Mouse (Mus musculus) megakaryocyte progenitor cell, adult 5-6 weeks (primary cell): ENCODE results near the gene Hic1. TPM values are rescaled to one million over a fixed set of nuclear protein-coding genes. Genes with fewer than 3 reads are reported as not detected.
A peak's percentile ranks its signal among the peaks of the same experiment; 100 is the strongest.

Experiments used
- ATAC-seq: replicated peaks from 2 replicates; pipeline ENCODE4 v1.8.0; 2016; ENCODE audit warnings: mild to moderate bottlenecking, moderate TSS enrichment, inconsistent platforms; ENCODE audit not compliant: poor library complexity
- total RNA-seq, 2 experiments: library from RNA; stranded (forward) in 1 of 2; stranded (reverse) in 1 of 2; fragments of 157-497, 149-512 nt in 1 of 2; fragments of 200-1000 nt in 1 of 2; gene quantifications; 2 replicates each; pipeline versions ENCODE4 v1.2.3 to v1.2.4; 2015 to 2017

Gene Hic1
- total RNA-seq, 2 experiments from 2014 or later, result 0.02 TPM; not detected in 1

- peak; percentile 91 for ATAC-seq
Observed at GRCm38 (mm10) chr11:75152603-75153557, 16.4 kb downstream of the Hic1 start.

GRCm38 (mm10) chr11:75150346-75150745, 19.0 kb downstream of the Hic1 start:
- no peak for ATAC-seq

GRCm38 (mm10) chr11:75148332-75149035, 20.8 kb downstream of the Hic1 start:
- no peak for ATAC-seq

DNA sequence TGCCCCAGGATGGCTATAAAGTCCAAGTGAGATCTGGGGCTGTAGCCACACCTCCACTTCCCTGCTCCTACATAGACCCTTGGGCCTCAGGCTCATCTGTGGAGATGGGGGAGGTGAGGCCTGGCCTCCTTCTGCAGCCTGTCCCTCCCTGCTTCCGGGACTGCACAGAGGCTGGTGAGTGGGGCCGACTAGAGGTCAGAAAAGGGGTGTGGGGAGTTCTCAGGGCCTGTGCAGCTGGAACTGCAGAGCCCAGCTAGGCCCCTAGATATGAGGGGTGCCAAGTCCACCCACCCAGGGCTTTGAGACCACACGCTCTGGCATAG, 21.5 kb downstream of the Hic1 start:
- ATAC-seq, result no peak

- ATAC-seq, result 0 out of 2 replicates have a peak, but pooled peaks have one; percentile 42
Observed at GRCm38 (mm10) chr11:75147106-75147845, 22.0 kb downstream of the Hic1 start.

- no peak for ATAC-seq
Observed at GRCm38 (mm10) chr11:75145841-75146240, 23.5 kb downstream of the Hic1 start.

DNA sequence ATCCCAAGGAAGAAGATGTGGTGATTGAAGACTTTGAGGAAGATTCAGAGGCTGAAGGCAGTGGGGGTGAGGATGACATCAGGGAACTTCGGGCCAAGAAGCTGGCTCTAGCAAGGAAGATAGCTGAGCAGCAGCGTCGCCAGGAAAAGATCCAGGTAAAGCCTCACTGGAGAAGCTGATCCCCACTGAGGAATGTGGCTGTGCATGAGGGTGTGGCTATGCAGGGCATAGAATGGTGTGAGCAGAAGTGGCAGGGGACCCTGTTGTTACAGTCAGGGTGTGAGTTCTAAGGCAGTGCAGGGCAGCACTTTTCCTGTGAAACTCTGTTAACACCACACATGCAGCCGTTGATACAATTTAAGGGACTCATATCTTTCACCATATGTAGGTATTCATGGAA, 26.6 kb downstream of the Hic1 start:
- no peak for ATAC-seq

- ATAC-seq, result no peak
Observed at GRCm38 (mm10) chr11:75141913-75142312, 27.4 kb downstream of the Hic1 start.

GRCm38 (mm10) chr11:75141038-75141437, 28.3 kb downstream of the Hic1 start:
- ATAC-seq, result no peak; the same call in 1 of the 2 replicates

DNA sequence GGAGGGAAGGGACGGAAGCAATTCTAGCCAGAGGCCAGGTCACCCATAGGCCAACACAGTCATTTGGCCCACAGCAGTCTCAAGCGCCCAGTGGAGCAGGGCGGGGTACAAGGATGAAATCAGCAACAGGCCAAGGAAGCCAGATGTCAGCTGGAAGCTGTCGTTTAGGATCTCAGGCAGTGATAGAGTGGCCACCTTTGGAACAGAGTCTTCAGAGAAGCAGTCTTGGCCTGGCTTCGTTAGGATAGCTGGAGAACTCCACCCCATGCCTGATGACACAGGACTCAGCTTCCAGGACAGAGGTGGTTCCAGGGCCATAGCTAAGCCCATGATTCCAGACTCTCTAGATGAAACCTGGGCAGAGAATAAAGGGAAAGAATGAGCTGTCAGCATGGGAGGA, 28.9 kb downstream of the Hic1 start:
- no peak for ATAC-seq

DNA sequence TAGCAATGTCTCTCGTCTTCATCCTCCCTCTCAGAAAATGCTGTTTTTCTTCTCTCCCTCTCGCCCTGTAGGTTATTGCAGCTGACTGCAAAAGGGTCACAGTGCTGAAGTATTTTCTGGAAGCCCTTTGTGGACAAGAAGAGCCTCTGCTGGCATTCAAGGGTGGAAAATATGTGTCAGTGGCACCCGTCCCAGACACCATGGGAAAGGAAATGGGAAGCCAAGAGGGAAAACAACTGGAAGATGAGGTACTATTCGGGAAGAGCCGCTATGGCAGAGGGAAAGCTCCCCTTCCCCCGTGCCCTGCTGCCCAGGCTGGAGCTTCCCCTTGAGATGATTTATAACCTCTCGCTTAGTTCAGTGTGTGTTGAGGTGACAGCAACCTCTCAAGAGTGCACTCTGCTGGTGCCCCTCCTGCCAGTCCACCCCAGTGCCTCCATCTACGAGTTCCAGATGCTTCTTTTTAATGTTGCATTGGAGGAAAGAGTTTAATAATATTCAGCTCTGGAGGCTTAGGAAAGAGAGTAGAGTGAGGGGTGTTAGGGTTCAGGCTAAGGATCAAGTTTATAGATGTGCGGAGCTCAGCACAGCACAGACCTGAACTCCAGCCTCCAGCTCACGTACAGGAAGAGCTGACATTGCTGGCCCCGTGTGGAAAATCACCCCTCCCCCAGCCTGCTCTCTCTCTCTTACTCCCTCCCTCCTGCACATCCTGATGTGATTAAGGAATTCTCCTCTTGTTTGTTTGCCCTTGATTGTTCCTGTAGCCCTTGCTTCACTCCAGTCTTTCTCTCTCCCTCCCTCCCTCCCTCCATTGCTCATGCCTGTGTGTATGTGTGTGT, 30.0 kb downstream of the Hic1 start:
- ATAC-seq, result no peak

GRCm38 (mm10) chr11:75136666-75137398, 32.5 kb downstream of the Hic1 start:
- peak; percentile 95 for ATAC-seq

- no peak for ATAC-seq
Observed at GRCm38 (mm10) chr11:75135358-75135757, 34.0 kb downstream of the Hic1 start.

GRCm38 (mm10) chr11:75134485-75135068, 34.7 kb downstream of the Hic1 start:
- ATAC-seq, result no peak

DNA sequence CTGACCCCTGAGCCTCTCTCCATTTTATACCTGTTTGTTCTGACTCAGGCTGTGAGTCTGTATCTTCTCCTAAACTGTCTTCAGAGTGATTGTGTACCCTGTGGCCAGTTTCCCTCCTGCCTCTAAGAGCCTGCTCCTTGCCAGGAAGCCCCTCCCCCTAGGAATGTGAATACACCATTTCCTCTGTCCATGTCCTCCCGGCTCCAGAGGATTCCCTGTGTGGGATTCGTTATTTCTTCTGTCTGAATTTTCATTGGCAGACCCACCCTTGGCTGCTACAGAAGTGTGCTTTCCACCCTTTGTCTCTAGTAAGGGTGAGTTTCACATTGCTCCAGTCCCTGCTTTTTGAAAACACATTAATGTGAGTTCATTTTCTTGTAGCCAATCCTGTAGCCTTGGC, 35.4 kb downstream of the Hic1 start:
- ATAC-seq, result no peak

GRCm38 (mm10) chr11:75133391-75133790, 35.9 kb downstream of the Hic1 start:
- no peak for ATAC-seq

GRCm38 (mm10) chr11:75132278-75132677, 37.0 kb downstream of the Hic1 start:
- no peak for ATAC-seq

DNA sequence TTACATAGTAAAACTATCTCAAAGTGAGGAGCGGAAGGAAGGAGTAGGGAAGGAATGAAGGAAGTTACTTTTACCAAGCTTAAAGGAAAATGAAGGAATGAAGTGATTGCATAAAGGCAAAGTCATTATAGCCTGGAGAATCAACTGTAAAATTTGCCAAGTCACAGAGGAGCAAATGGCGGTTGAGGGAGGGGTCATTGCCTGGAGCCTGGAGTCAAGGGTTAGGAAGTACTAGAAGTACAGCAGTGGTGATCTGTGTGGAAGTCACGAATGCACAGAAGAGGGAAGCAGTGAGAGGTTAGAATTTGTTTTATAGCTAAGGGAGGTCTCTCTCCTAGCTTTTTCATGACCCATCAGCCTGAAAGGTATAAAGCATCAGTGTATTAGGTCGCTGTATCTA, 38.0 kb downstream of the Hic1 start:
- ATAC-seq, result peak; percentile 84

- no peak for ATAC-seq
Observed at GRCm38 (mm10) chr11:75129481-75129880, 39.8 kb downstream of the Hic1 start.
